Mouse (Mus musculus): Measurements from ENCODE around the gene Eif2s1.
A peak's percentile ranks its signal among the peaks of the same experiment; 100 is the strongest.
"Not testable (repeated sequence)": the region's sequence is repeated elsewhere in the genome, so short reads cannot be mapped to it uniquely, and the experiment has no call there.

Eif2s1 gene

DNA sequence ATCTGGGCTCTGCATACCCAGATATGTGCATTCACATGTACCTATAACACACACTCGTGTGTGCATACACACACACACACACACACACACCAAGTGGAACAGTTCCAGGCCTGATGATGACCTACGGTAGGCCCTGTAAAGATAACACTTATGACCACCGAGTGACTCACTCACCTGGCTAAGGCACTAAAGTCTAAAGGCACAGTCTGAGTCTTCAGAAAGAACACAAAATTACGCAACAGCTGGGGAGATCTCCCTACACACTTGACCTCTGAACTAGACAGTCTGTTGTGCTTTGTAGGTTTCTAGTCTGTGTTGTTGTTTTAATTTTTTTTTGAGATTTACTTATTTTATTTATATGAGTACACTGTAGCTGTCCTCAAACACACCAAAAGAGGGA lies 52.8 kb downstream of the Eif2s1 start:
- DNase-seq (ENCODE audit: low read depth, low spot score) = no peak

DNA sequence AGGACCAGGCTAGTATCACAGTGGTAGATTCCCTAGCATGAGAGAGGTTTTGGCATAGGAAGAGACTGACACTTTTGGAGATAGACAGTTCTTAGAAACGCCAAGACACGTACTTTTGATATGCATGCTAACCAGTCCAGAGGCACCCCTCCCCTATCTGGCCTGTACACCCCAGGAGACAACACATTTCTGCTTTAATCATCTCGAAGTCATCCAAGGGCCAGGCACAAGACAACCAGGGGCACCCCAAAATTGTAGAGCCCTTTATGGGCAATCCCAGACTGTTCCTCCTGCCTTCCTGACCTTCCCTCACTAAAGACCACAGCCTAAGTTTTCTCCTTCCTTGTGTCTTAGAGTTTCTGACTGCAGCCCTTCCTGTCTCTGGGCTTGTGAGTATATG lies 53.9 kb downstream of the Eif2s1 start:
- DNase-seq (ENCODE audit: low read depth, low spot score) = no peak

DNA sequence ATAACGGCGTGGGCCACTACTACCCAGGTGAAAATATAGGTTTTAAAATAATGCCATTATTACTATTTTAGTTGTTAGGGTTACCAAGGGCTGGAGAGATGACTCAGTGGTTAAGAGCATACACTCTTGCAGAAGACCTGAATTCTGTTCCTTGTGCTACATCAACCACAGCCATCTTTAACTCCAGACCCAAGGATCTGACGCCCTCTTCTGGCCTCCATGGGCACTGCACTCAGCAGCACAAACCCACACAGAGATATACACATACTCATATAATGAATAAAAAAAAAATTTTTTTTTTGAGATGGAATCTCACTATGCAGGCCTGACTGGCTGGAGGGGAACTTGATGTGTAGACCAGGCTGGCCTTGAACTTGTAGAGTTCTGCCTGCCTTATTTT lies 54.7 kb downstream of the Eif2s1 start:
- no peak for DNase-seq (ENCODE audit: low read depth, low spot score)

DNA sequence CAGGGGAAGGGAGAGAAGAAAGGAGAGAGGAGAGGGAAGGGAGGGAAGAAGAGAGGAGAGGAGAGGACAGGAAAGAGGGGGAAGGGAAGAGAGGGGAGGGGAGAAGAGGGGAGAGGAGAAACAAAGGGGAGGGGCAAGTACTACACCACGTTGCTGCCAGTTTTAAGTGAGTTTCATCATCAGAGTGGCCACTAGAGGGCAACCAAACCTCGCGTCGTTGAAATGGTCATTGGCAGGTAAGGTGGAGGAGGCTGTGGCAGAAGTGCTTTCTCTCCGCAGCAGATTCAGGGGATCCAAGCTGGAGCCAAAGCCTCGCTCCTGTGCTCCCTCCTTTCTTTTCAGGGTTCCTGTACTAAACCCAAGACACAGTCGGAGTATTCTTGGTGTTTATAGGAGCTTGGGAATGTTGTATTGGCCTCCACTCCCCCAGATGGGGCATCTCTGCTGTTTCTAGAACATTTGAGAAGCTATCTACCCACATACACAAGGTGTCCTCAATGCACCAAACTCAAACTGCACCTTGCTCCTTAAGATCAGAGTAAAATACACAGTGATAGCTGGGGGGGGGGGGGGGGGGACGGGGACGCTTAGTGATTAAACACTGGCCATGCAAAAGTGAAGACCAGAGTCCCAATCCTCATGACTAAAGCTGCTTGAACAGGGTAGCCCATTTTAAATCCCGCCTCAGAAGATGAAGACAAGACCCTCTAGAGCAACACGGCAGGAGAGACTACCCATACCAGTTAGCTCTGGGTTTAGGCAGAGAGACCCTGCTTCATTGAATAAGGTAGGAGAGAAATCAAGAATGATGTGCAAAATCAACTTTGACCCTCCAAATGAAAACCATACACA lies 56.8 kb downstream of the Eif2s1 start:
- DNase-seq (ENCODE audit: low read depth, low spot score) = peak; percentile 90

DNA sequence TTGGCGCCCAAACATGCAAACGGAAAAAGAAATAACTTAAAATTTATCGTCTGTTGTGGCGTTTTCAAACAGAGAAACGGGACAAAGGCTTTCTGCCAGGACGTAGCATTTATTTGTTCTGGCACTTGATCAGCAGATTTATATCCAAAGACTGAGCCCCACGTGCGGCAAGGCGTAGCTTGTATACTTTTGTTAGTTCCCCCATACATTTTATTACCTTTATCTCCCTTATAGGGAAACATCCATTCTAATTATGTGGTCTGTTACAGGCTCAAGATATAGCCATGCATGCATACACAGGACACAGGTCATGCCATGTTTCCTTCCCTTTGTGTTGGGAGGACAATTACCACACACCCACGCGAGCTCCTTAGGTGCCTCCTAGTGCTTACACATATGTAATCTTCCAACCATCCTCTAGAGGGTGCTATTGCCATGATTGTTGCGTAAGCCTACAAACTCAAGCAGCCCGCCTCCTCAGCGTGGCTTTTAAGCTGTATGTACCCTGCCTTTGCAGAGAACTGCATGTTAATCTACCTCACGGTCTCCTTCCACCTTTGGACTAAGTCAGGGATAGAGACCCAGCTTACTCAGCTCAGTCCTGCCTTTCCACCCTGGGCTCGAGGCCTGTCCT lies 57.6 kb downstream of the Eif2s1 start:
- peak; percentile 71 for DNase-seq (ENCODE audit: low read depth, low spot score)

DNA sequence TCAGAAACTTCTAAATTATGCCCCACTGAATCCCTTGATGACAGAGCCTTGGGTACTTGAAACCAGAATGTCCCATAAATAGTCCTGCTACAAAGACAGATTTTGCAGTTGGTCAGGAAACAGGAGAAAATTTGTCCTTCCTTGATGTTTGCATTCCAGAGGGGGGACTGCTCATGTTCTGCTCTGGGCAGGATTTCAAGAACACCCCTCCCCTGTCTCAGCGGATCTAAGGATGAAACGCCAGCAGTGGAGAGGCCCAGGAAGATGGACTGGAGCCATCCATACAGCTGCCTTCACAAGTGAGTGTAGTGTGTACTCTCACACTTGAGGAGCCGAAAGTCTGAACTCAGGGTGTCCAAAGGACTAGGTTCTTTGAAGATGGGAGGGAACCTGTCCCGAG lies 59.8 kb downstream of the Eif2s1 start:
- DNase-seq (ENCODE audit: low read depth, low spot score) = no peak

DNA sequence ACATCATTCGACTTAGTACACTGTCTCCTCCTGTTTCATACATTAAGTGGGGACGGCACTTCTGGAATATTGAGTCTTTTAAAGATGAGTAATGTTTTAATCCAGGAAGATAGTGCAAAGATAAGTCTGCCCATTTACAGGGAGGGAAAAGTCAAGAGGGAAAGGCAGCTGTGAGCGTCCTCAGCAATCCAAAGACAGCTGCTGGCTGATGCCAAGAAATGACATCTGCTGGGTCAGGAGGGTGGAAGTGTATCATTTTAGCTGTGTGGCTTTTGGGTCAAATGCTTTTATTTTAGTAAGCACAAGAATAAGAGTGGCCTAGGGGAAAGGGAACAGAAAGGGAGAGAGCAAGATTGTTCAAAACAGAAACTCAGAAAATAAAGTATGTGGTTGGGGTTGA lies 60.4 kb downstream of the Eif2s1 start:
- DNase-seq (ENCODE audit: low read depth, low spot score) = no peak

DNA sequence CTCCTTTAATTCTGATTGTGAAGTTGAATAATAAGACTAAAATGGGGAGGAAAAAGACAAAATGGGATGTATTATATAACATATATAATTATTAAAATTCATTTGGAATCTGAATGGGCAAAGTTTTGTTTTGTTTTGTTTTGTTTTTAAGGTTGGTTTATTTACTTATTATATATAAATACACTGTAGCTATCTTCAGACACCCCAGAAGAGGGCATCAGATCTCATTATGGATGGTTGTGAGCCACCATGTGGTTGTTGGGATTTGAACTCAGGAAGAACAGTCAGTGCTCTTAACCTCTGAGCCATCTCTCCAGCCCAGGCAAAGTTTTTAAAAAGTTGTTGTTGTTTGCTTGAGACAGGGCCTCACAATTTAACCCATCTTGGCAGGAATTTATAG lies 61.4 kb downstream of the Eif2s1 start:
- DNase-seq (ENCODE audit: low read depth, low spot score) = not testable (repeated sequence)

DNA sequence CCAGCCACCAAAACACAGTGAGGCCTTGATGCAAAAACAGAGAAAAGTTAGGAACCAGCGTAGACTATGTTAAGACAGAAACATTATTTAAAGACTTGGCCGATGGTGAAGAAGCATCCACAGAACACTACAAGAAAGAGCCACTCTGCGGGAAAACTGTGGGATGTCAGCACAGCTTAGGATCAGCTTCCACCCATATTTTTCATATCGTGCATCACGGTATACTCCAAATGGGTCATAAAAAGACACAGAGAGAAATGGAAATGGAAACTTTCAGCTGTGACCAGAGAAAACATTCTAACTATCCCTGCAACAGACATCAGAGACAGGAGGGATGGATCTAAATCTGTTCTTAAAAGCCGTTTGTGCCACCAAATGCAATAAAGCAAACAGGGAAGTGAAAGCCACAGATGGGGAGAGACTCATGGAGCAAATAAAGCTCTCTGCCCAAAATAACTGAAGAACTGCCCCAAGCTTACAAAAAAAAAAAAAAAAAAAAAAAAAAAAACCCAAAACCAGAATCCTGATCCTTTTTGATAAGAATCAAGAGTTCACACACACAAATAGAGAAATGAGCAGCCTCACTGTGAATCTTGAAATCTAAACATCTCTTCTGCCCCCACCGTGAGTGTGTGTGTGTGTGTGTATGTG lies 62.0 kb downstream of the Eif2s1 start:
- no peak for DNase-seq (ENCODE audit: low read depth, low spot score)

DNA sequence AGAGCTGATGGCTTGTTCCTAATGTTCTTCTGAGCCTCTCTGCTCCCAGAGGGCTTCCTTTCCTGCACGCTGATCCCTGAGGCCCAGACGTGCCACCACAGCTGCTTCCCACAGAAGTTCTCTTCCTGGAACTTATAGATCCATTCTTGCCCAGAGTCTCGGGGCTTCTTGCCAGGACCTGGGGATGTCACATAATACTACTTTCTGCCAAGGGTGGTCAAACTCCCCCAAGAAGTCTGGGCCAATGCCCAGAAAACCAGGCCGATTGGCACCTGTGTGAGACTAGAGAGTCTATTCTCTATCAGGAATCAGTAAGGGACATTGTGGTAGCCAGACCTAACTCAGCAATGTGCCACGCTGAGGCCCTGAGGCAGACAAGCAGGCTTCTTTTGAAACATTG lies 65.7 kb downstream of the Eif2s1 start:
- DNase-seq (ENCODE audit: low read depth, low spot score) = no peak

DNA sequence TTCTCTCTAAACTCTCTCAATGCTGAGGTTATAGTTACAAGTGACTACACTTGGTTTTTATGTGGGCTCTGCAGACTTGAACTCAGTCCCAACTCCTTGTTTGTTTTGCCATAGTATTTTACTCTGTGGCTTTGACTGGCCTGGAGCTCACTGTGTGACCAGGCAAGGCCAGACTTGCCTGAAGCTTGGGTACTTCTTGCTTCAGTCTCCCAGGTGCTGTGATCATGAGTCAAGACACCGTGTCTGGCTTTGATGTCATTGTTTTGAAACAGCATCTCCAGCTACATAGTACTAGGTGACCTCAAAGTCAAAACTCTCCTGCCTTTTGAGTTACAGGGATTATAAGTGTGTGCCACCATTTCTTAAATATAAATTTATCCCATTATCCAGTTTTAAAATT lies 68.3 kb downstream of the Eif2s1 start:
- DNase-seq (ENCODE audit: low read depth, low spot score) = no peak

DNA sequence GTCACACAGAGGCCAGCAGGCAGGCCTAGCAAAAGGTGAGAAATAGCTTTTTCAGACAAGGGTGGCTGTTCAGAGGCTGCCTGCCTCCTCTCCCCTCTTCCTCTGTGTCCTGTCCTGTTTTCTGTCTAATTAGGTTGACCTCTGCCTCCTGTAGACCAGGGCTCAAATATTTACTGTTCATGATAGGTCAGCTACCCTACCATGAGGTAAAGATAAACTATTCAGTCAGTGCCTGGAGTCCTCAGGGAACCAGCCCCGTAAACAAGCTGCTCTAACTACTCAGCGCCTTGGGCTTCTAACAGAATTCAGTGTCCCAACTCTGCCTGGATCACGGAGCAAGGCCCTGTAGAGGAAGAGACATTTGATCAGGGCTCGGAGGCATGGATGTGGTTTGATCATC lies 74.9 kb downstream of the Eif2s1 start:
- DNase-seq (ENCODE audit: low read depth, low spot score) = no peak
